Mouse (Mus musculus): ENCODE results near the gene Acod1.

DNA sequence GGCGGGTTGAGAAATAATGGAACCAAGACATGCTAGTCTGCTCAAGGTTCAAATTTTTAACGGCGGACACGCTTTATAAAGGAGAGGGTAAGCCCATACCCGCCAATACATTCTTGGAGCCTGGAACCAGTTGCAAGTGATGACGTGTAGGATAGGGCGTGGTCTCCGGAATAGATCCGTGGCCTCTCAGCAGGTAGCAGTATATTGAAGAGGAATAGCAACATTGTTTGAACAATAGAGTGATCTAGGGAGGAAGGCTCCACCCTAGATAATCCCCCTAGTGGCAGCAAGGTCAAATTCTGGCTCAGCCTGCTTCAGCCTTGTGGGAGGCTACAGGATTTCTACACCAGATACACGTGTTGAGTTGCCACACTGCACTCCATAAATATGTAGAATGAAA, 12.7 kb downstream of the Acod1 start:
- no peak for TF ChIP-seq POLR2A (IDR thresholded peaks at IDR 0.05; ENCODE audit: low read depth, low read length)
- TF ChIP-seq CTCF (conservative IDR thresholded peaks at IDR 0.05; ENCODE audit: insufficient read depth, insufficient read length, low read depth, low read length), result no peak

Measured in kidney, adult 2 months (tissue).